Mouse (Mus musculus) bone marrow, adult 2 months (tissue): ENCODE measurements around the gene Gm595.

Experiments
- CTCF ChIP-seq: fragments of 200-500 bp; IDR thresholded peaks from 2 replicates; pipeline ENCODE4 v1.5.1; 2011; ENCODE audit warnings: low read length, control low read depth; ENCODE audit not compliant: control insufficient read depth, insufficient read depth
- POLR2A ChIP-seq: fragments of 200-500 bp; IDR thresholded peaks from 2 replicates; pipeline ENCODE4 v1.6.1; 2011; ENCODE audit warnings: low read depth, mild to moderate bottlenecking, control low read depth, low read length, borderline replicate concordance; ENCODE audit not compliant: control insufficient read depth

GRCm38 (mm10) chrX:48877613-48878012 is at the start of gene Gm595:
- TF ChIP-seq CTCF (no peak), POLR2A (no peak)
